ENCODE assay signal across 12 mouse cellular contexts in the genomic region with DNA sequence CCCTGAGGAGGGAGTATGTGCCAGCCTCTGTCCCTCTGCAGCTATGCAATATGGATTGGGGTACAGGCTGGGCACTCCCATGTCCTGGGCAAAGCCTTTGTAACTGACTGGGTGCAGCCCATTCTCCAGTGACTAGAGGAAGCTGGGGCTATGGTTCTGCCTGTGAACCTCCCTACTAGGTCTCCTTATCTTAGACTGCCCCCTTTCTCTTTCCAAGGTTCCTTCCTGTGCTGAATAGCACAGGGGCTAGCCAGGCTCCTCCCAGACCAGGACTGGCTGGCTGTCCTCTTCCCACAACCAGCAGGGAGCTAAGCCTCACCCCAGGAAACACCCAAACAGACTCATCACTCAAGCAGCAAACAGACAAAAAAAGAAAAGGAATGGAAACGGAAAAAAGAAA. TPM values are rescaled to one million over a fixed set of nuclear protein-coding genes. Genes with fewer than 3 reads are reported as not detected.
DNase-seq lines count a peak whose midpoint lies in the region; ATAC-seq and TF ChIP-seq lines count a peak whose summit lies in the region.
"Had no signal": no experiment of that assay in that cellular context is flagged by ENCODE, and none has a peak within 500 bp of the region (broad histone marks: within the 10 kb centered on the region; RNA-seq: fewer than 3 reads in every experiment).

No protein-coding gene starts in this region.

- H3K36me3 ChIP-seq in heart, embryonic 11.5 days (ENCODE audit: control insufficient read depth, insufficient read depth, low read length): no peaks in the 10 kb centered on the region
- H3K36me3 ChIP-seq in midbrain, embryonic 10.5 days: peaks cover 71% of the 10 kb centered on the region
- peaks cover 21% of the 10 kb centered on the region for H3K36me3 ChIP-seq in midbrain, postnatal 0 days (ENCODE audit: insufficient read depth, low read length)
- H3K36me3 ChIP-seq in lung, embryonic 16.5 days (ENCODE audit: control insufficient read depth, insufficient read depth, low read length): no peaks in the 10 kb centered on the region
- H3K36me3 ChIP-seq in neural tube, embryonic 13.5 days: peaks cover 70% of the 10 kb centered on the region

- no peak overlapping the region for H3K9ac ChIP-seq in heart, embryonic 11.5 days (ENCODE audit: low read depth, low read length)
- H3K9ac ChIP-seq in midbrain, postnatal 0 days (replicated peaks; ENCODE audit: low read length, poor library complexity, severe bottlenecking): no peak overlapping the region
- H3K9ac ChIP-seq in lung, embryonic 16.5 days (ENCODE audit: low read length): no peak overlapping the region
- H3K9ac ChIP-seq in neural tube, embryonic 13.5 days: peak overlapping the region; percentile 14; the same call in 1 of the 2 replicates

- peaks cover 6% of the 10 kb centered on the region; the same call in 1 of the 2 replicates for H3K4me1 ChIP-seq in heart, embryonic 11.5 days (ENCODE audit: control insufficient read depth, insufficient read depth, low read length)
- H3K4me1 ChIP-seq in midbrain, embryonic 10.5 days: peaks cover 97% of the 10 kb centered on the region
- peaks cover 12% of the 10 kb centered on the region for H3K4me1 ChIP-seq in midbrain, postnatal 0 days (ENCODE audit: insufficient read depth, low read length)
- peaks cover 2% of the 10 kb centered on the region; the same call in 1 of the 2 replicates for H3K4me1 ChIP-seq in lung, embryonic 16.5 days (replicated peaks; ENCODE audit: control insufficient read depth, insufficient read depth, low read length)
- H3K4me1 ChIP-seq in neural tube, embryonic 13.5 days (replicated peaks): peaks cover 97% of the 10 kb centered on the region

- 12% methylated on average over 1 of the region's 1 CpGs for WGBS in heart, embryonic 11.5 days (ENCODE audit: insufficient replicate concordance)
- 13% methylated on average over 1 of the region's 1 CpGs for WGBS in midbrain, embryonic 10.5 days
- WGBS in midbrain, postnatal 0 days: 0% methylated on average over 1 of the region's 1 CpGs
- 6% methylated on average over 1 of the region's 1 CpGs for WGBS in lung, embryonic 16.5 days
- WGBS in neural tube, embryonic 13.5 days: 8% methylated on average over 1 of the region's 1 CpGs

- ATAC-seq in heart, embryonic 11.5 days (replicated peaks; ENCODE audit: insufficient number of reproducible peaks, low FRiP score, low TSS enrichment): peak; percentile 55; the same call in 1 of the 2 replicates
- no peak for ATAC-seq in midbrain, postnatal 0 days (ENCODE audit: low FRiP score)
- peak; percentile 37; the same call in 1 of the 2 replicates for ATAC-seq in lung, embryonic 16.5 days (ENCODE audit: low read depth)
- no peak for ATAC-seq in neural tube, embryonic 13.5 days (ENCODE audit: low read depth)

- no peaks in the 10 kb centered on the region for H3K9me3 ChIP-seq in heart, embryonic 11.5 days (replicated peaks; ENCODE audit: control insufficient read depth, low read length)
- no peaks in the 10 kb centered on the region for H3K9me3 ChIP-seq in midbrain, embryonic 10.5 days (replicated peaks)
- H3K9me3 ChIP-seq in midbrain, postnatal 0 days (ENCODE audit: low read length): no peaks in the 10 kb centered on the region
- no peaks in the 10 kb centered on the region for H3K9me3 ChIP-seq in lung, embryonic 16.5 days (ENCODE audit: control insufficient read depth, low read length)
- H3K9me3 ChIP-seq in neural tube, embryonic 13.5 days: no peaks in the 10 kb centered on the region

- H3K27ac ChIP-seq in heart, embryonic 11.5 days (ENCODE audit: low read depth, low read length): peak overlapping the region; percentile 25; the same call in 1 of the 2 replicates
- peak overlapping the region; percentile 80 for H3K27ac ChIP-seq in midbrain, embryonic 10.5 days (replicated peaks)
- no peak overlapping the region for H3K27ac ChIP-seq in midbrain, postnatal 0 days (ENCODE audit: low read depth, low read length)
- H3K27ac ChIP-seq in lung, embryonic 16.5 days (ENCODE audit: low read length): no peak overlapping the region
- H3K27ac ChIP-seq in neural tube, embryonic 13.5 days (replicated peaks): peak overlapping the region; percentile 88
- H3K27ac ChIP-seq: heart, adult 2 months had no signal

- H3K4me3 ChIP-seq in heart, embryonic 11.5 days (ENCODE audit: low read depth, low read length): no peak overlapping the region
- H3K4me3 ChIP-seq in midbrain, embryonic 10.5 days: no peak overlapping the region
- no peak overlapping the region for H3K4me3 ChIP-seq in midbrain, postnatal 0 days (ENCODE audit: low read depth, low read length)
- no peak overlapping the region for H3K4me3 ChIP-seq in lung, embryonic 16.5 days (ENCODE audit: low read length)
- H3K4me3 ChIP-seq in neural tube, embryonic 13.5 days: no peak overlapping the region
- H3K4me3 ChIP-seq: heart, adult 2 months had no signal

- no peak; the same call in 1 of the 2 replicates for TF ChIP-seq CTCF in midbrain, postnatal 0 days (IDR thresholded peaks at IDR 0.05)

- no peak overlapping the region for H3K4me2 ChIP-seq in heart, embryonic 11.5 days
- H3K4me2 ChIP-seq in midbrain, postnatal 0 days (ENCODE audit: low read depth, low read length, poor library complexity, severe bottlenecking): no peak overlapping the region
- H3K4me2 ChIP-seq in lung, embryonic 16.5 days (ENCODE audit: low read depth, low read length): no peak overlapping the region
- no peak overlapping the region for H3K4me2 ChIP-seq in neural tube, embryonic 13.5 days

- no peak for DNase-seq in heart, adult 9 months (ENCODE audit: low spot score in 2 of 2)
- DNase-seq in midbrain, embryonic 10.5 days (ENCODE audit: low spot score): no peak
- DNase-seq in midbrain, postnatal 0 days (ENCODE audit: low spot score): no peak
- no peak for DNase-seq in testis, postnatal 14 days (ENCODE audit: low spot score)
- DNase-seq in spleen, adult 18-20 months: no peak
- DNase-seq: adrenal gland, adult 8-10 months; heart, adult 2 months; kidney, postnatal 14 days had no signal

- H3K27me3 ChIP-seq in heart, embryonic 11.5 days (ENCODE audit: control insufficient read depth, insufficient read depth, low read length): peaks cover 36% of the 10 kb centered on the region
- no peaks in the 10 kb centered on the region for H3K27me3 ChIP-seq in midbrain, embryonic 10.5 days (ENCODE audit: low read depth, poor library complexity, severe bottlenecking)
- no peaks in the 10 kb centered on the region for H3K27me3 ChIP-seq in midbrain, postnatal 0 days (ENCODE audit: insufficient read depth, low read length)
- H3K27me3 ChIP-seq in lung, embryonic 16.5 days (ENCODE audit: control insufficient read depth, insufficient read depth, low read depth, low read length): no peaks in the 10 kb centered on the region
- no peaks in the 10 kb centered on the region for H3K27me3 ChIP-seq in neural tube, embryonic 13.5 days

RNA-seq across cellular contexts. Expression of a gene that starts 32.9 kb away (rescaled TPM):
- 0.66 TPM in 1 of 2 replicates, not detected in the other for polyA plus RNA-seq in heart, embryonic 11.5 days (2014; fragmentation: Nextera tagmentation; extraction: Ambion mirVana)
- polyA plus RNA-seq in midbrain, embryonic 10.5 days (2016; fragmentation: Nextera tagmentation; extraction: Ambion mirVana): 0.43 and 1.4 TPM in 2 replicates
- 1.6 and 2.4 TPM in 2 replicates for total RNA-seq in midbrain, postnatal 0 days (2014; rRNA removed)
- polyA plus RNA-seq in midbrain, postnatal 0 days (2015; fragmentation: Nextera tagmentation; extraction: Ambion mirVana): 2.5 and 2.9 TPM in 2 replicates
- 0.84 and 1.0 TPM in 2 replicates for polyA plus RNA-seq in lung, embryonic 16.5 days (2015; fragmentation: Nextera tagmentation; extraction: Ambion mirVana)
- 3.4 and 4.0 TPM in 2 replicates for polyA plus RNA-seq in neural tube, embryonic 13.5 days (2015; fragmentation: Nextera tagmentation; extraction: Ambion mirVana)

RNA-seq across cellular contexts. Expression of a gene that starts 36.2 kb away (rescaled TPM):
- polyA plus RNA-seq in heart, embryonic 11.5 days (2014; fragmentation: Nextera tagmentation; extraction: Ambion mirVana): not detected in 2 replicates
- 0.41 and 0.91 TPM in 2 replicates for polyA plus RNA-seq in midbrain, embryonic 10.5 days (2016; fragmentation: Nextera tagmentation; extraction: Ambion mirVana)
- total RNA-seq in midbrain, postnatal 0 days (2014; rRNA removed): 7.2 and 11.5 TPM in 2 replicates
- polyA plus RNA-seq in midbrain, postnatal 0 days (2015; fragmentation: Nextera tagmentation; extraction: Ambion mirVana): 13.1 and 13.2 TPM in 2 replicates
- 3.1 and 3.5 TPM in 2 replicates for polyA plus RNA-seq in lung, embryonic 16.5 days (2015; fragmentation: Nextera tagmentation; extraction: Ambion mirVana)
- polyA plus RNA-seq in neural tube, embryonic 13.5 days (2015; fragmentation: Nextera tagmentation; extraction: Ambion mirVana): 4.5 and 7.6 TPM in 2 replicates
- polyA plus RNA-seq: urinary bladder, adult 2 months had no signal

RNA-seq across cellular contexts. Expression of a gene that starts 57.1 kb away (rescaled TPM):
- polyA plus RNA-seq in heart, embryonic 11.5 days (2014; fragmentation: Nextera tagmentation; extraction: Ambion mirVana): 30.2 and 31.2 TPM in 2 replicates
- polyA plus RNA-seq in midbrain, embryonic 10.5 days (2016; fragmentation: Nextera tagmentation; extraction: Ambion mirVana): 35.9 and 37.0 TPM in 2 replicates
- total RNA-seq in midbrain, postnatal 0 days (2014; rRNA removed): 37.3 and 41.1 TPM in 2 replicates
- 37.1 and 37.8 TPM in 2 replicates for polyA plus RNA-seq in midbrain, postnatal 0 days (2015; fragmentation: Nextera tagmentation; extraction: Ambion mirVana)
- 66.8 and 67.9 TPM in 2 replicates for polyA plus RNA-seq in lung, embryonic 16.5 days (2015; fragmentation: Nextera tagmentation; extraction: Ambion mirVana)
- 28.9 and 29.5 TPM in 2 replicates for polyA plus RNA-seq in neural tube, embryonic 13.5 days (2015; fragmentation: Nextera tagmentation; extraction: Ambion mirVana)

Comparison
In these comparisons a context has a peak if more than half of its experiments do, and no peak if none do; other contexts are left out.
1. H3K27ac ChIP-seq: peak in heart, embryonic 11.5 days (single experiment), midbrain, embryonic 10.5 days (single experiment) and neural tube, embryonic 13.5 days (single experiment); none in midbrain, postnatal 0 days (single experiment) and lung, embryonic 16.5 days (single experiment).
2. ATAC-seq: peak in heart, embryonic 11.5 days (single experiment) and lung, embryonic 16.5 days (single experiment); none in midbrain, postnatal 0 days (single experiment) and neural tube, embryonic 13.5 days (single experiment).